Mouse (Mus musculus) liver, postnatal 0 days (tissue): Measurements from ENCODE around the gene Slc2a9.

ENCODE experiments used
- CTCF ChIP-seq: sonication (generic); IDR thresholded peaks from 2 replicates; pipeline ENCODE4 v1.5.1; 2016; ENCODE audit warnings: antibody characterized with exemption, low read depth
- EP300 ChIP-seq: IDR thresholded peaks from 2 replicates; pipeline ENCODE4 v1.6.1; 2016; ENCODE audit warnings: antibody characterized with exemption, low read depth, mild to moderate bottlenecking

DNA sequence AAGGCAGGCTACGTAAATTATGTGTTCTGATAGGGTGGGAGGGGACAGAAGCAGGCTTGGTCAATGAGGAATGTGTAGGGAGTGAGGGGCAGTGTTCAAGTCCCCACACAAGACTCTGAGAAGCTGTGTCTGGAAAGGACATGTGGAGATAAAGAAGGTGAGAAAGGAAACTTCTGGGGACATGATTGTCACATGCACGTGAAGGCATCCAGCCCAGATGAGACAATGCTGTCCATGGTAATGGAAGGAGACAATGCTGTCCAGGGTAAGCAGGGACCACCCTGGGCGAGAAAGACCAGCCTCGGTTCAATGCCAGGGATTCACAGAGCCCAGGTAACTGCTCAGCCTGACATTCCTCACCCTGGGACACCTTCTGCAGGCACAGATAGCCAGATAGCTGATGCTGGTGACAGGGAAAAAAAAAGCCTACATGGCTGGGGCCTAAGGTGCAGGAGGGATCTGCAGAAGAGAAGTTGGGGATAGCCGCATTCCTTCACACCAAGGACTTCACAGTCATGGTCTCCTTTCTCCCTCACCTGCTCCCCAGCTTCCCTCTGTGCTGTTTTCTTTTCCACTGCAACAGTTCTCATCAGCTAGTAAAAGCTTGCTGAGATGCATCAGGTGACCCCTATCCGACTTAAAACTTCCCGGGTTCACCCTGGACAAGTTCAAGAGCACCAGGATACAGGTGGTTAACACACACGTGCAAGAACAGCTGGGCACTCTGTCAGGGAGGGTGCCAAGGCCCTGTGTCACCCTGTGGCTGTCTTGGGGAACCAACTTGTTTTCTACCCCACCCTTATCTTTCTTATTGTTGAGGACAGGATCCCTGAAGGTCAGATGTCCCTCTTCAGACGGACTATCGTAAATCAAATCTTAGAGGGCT lies 21.9 kb downstream of the Slc2a9 start:
- TF ChIP-seq CTCF, result no peak
- TF ChIP-seq EP300, result no peak
